ENCODE assay signal across 8 mouse cellular contexts in the genomic region with DNA sequence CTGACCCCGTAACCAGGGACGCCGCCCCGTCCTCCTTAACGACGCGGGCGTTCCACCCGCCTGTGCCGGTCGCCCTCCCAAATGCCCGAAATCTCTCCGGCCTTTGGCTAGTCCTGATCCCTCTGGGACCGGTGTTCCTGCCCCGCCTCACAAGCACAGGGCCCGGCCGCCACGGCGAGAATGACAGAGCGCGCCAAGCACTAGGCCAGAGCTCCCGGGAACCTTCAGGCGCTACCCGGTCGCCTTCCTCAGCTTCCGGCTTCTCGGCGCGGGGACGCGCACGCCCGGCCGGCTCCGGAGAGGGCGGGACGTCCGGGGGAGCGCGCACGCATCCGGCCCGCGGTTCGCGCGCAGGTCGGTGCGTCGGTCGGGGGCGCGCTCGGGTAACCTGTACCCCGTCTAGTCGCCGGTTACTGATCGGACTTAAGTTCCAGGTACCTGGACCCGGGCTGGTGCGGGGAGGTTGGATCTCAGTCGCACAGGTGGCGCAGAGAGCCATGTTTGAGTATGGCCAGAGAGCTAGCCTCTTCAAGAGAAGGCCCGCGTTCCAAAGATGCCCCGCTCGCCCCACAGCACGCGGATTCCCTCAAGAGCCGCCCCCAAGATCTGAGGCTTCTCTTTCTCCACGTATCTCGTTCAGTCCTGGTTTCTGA. TPM values are rescaled to one million over a fixed set of nuclear protein-coding genes. Genes with fewer than 3 reads are reported as not detected.
DNase-seq lines count a peak whose midpoint lies in the region; ATAC-seq and TF ChIP-seq lines count a peak whose summit lies in the region.

A gene (plus strand): TSS at position 41 of the 653 bp plus-strand sequence.

- ATAC-seq in G1E (ENCODE audit: extremely low read depth, insufficient number of reproducible peaks, low FRiP score, poor library complexity, severe bottlenecking), result peak; percentile 22; the same call in 1 of the 2 replicates
- peak; percentile 96 for ATAC-seq in forebrain, postnatal 0 days
- peak; percentile 96 for ATAC-seq in lung, embryonic 15.5 days (ENCODE audit: borderline replicate concordance, extremely low read depth, low FRiP score, low TSS enrichment)

- H3K4me1 ChIP-seq in G1E (ENCODE audit: insufficient read depth, low read depth, low read length), result peaks cover 26% of the 10 kb centered on the region
- peaks cover 4% of the 10 kb centered on the region; the same call in 1 of the 2 replicates for H3K4me1 ChIP-seq in forebrain, postnatal 0 days (ENCODE audit: insufficient read depth)
- peaks cover 11% of the 10 kb centered on the region; the same call in 1 of the 2 replicates for H3K4me1 ChIP-seq in lung, embryonic 15.5 days

- H3K9me3 ChIP-seq in G1E (replicated peaks), result no peaks in the 10 kb centered on the region
- H3K9me3 ChIP-seq in forebrain, postnatal 0 days (ENCODE audit: low read length), result no peaks in the 10 kb centered on the region
- no peaks in the 10 kb centered on the region for H3K9me3 ChIP-seq in lung, embryonic 15.5 days

- TF ChIP-seq CTCF in G1E (IDR thresholded peaks at IDR 0.05; ENCODE audit: low read depth, low read length), result no peak
- no peak for TF ChIP-seq CTCF in forebrain, postnatal 0 days (IDR thresholded peaks at IDR 0.05; ENCODE audit: low read depth)

- H3K9ac ChIP-seq in forebrain, postnatal 0 days, result peak within 1 kb of the TSS; percentile 77
- H3K9ac ChIP-seq in lung, embryonic 15.5 days, result peak within 1 kb of the TSS; percentile 83

- peak within 1 kb of the TSS; percentile 88 for H3K4me2 ChIP-seq in forebrain, postnatal 0 days (ENCODE audit: low read depth)
- H3K4me2 ChIP-seq in lung, embryonic 15.5 days, result peak within 1 kb of the TSS; percentile 65

- peak within 1 kb of the TSS; percentile 92 for H3K27ac ChIP-seq in forebrain, postnatal 0 days (ENCODE audit: low read depth, low read length)
- H3K27ac ChIP-seq in lung, embryonic 15.5 days, result peak within 1 kb of the TSS; percentile 89

- WGBS in forebrain, postnatal 0 days, result 2% methylated on average over 71 of the region's 71 CpGs
- WGBS in lung, embryonic 15.5 days, result under 1% methylated on average over 71 of the region's 71 CpGs

- peaks cover 26% of the 10 kb centered on the region for H3K36me3 ChIP-seq in G1E (replicated peaks)
- 0 out of 2 replicates have a peak, but pooled peaks cover 3% of the 10 kb centered on the region for H3K36me3 ChIP-seq in forebrain, postnatal 0 days (ENCODE audit: insufficient read depth)
- H3K36me3 ChIP-seq in lung, embryonic 15.5 days, result no peaks in the 10 kb centered on the region

- DNase-seq in G1E (ENCODE audit: low spot score), result peak; percentile 96
- peak; percentile 89 to 97 for DNase-seq in cerebellum, adult 18-20 months
- DNase-seq in forebrain, postnatal 0 days, result peak; percentile 95
- DNase-seq in heart, postnatal 4 days, result peak; percentile 94
- peak; percentile 83 to 85 for DNase-seq in layer of hippocampus, adult 8-10 months (ENCODE audit: low spot score in 2 of 2)
- peak; percentile 86 for DNase-seq in ovary, adult 18-20 months (ENCODE audit: low spot score)
- DNase-seq in thymus, postnatal 0 days (ENCODE audit: low spot score), result peak; percentile 95

- H3K27me3 ChIP-seq in G1E (ENCODE audit: insufficient read depth, low read length), result no peaks in the 10 kb centered on the region
- H3K27me3 ChIP-seq in forebrain, postnatal 0 days (ENCODE audit: insufficient read depth, low read length), result no peaks in the 10 kb centered on the region
- no peaks in the 10 kb centered on the region for H3K27me3 ChIP-seq in lung, embryonic 15.5 days

- peak within 1 kb of the TSS; percentile 78 for H3K4me3 ChIP-seq in G1E (ENCODE audit: low read depth, low read length)
- H3K4me3 ChIP-seq in forebrain, postnatal 0 days (ENCODE audit: low read depth, low read length), result peak within 1 kb of the TSS; percentile 76
- peak within 1 kb of the TSS; percentile 72 for H3K4me3 ChIP-seq in lung, embryonic 15.5 days

RNA-seq across cellular contexts. Expression of the gene that starts here (rescaled TPM):
- total RNA-seq in G1E (2014; fragmentation: Nextera tagmentation) (155 and 214 TPM in 2 replicates), G1E (2017) (44.6 and 45.8 TPM in 2 replicates)
- polyA plus RNA-seq in G1E (2012), result 55.1 and 65.0 TPM in 2 replicates
- 42.6 and 42.7 TPM in 2 replicates for total RNA-seq in forebrain, postnatal 0 days (2014; rRNA removed)
- polyA plus RNA-seq in forebrain, postnatal 0 days (2015; fragmentation: Nextera tagmentation; extraction: Ambion mirVana), result 58.4 and 61.5 TPM in 2 replicates
- 10 to 100 TPM; 43.1 to 43.9 TPM for total RNA-seq in heart, postnatal 4 days (2021)
- total RNA-seq in layer of hippocampus, adult 8-10 months (2022), result 10 to 100 TPM; 49.4 to 52.1 (median 50.4) TPM
- 56.1 and 59.9 TPM in 2 replicates for polyA plus RNA-seq in lung, embryonic 15.5 days (2015; fragmentation: Nextera tagmentation; extraction: Ambion mirVana)
- 48.1 and 53.9 TPM in 2 replicates for polyA plus RNA-seq in thymus, postnatal 0 days (2015; fragmentation: Nextera tagmentation; extraction: Ambion mirVana)

Comparison
In these comparisons a context has a peak if more than half of its experiments do, and no peak if none do; other contexts are left out.
1. Peak in every context shown above with its lines: DNase-seq, ATAC-seq, H3K4me3 ChIP-seq and H3K27ac ChIP-seq.
2. ATAC-seq: peak in every context shown above with its lines; median percentile 96 in forebrain, postnatal 0 days; 96 in lung, embryonic 15.5 days; 22 in G1E.